Mouse (Mus musculus) layer of hippocampus, adult 9-11 months (tissue): Measurements from ENCODE around the gene Gm1673.

Source experiments
- DNase-seq: peaks from one replicate; pipeline ENCODE4 v3.0.0; 2022

Gm1673 gene

DNA sequence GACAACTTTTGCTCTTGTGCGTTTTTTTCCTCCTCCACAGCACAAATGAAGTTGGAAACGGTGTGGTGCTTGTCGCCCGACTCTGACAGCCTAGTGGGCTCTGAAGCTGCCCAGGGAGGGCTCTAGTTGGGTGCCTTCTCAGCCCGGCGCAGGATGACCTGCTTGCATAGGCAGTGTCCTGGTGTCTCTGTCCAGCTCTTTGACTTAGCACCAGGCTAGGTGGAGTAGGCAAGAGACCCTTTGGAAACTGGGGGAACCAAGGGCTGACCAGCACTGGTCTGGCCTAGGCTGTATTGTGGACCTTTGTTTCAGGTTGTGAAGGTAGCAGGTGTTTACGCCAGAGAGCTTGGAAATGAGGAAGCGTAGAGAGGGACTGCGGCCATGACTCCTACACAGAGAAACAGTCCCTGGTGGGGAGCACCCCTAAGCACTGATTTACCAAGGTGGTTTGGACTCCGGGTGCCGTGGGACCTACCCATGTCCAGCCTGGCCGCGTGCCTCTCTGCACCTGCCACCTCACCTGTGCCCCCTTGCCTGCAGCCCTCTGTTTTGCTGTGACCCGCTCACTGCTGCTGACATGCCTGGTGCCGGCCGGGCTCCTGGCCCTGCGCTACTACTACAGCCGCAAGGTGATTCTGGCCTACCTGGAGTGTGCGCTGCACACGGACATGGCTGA is 14.7 kb downstream of the Gm1673 start:
- DNase-seq: no peak

DNA sequence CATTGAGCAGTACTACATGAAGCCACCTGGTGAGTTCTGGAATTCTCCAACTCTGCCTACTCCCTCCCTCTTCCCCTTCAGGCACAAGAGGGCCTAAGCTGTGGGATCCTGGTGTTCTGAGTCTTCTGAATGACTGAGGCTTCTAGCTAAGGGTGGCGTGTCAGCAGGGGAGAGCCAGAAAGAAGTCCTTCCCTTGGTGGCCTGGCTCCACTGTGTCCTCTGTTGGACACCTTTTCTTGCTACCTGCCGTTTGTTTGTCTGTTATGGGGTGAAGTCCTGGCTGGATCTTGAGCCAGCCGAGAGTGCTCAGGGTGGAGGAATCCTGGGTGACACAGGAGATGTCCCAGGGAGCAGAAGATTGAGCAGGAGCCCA is 15.3 kb downstream of the Gm1673 start:
- DNase-seq: no peak

GRCm38 (mm10) chr5:33999466-34000090 is 16.3 kb downstream of the Gm1673 start:
- DNase-seq: no peak

DNA sequence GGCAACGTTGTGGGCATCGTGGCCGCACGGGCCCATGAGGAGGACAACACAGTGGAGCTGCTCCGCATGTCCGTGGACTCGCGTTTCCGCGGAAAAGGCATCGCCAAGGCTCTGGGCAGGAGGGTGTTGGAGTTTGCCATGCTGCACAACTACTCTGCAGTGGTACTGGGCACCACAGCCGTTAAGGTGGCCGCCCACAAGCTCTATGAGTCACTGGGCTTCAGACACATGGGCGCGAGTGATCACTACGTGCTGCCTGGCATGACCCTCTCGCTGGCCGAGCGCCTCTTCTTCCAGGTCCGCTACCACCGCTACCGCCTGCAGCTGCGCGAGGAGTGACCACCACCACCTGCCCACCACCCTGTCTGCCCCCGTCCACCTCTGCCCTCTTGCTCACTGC is 17.6 kb downstream of the Gm1673 start:
- no peak for DNase-seq

GRCm38 (mm10) chr5:34001401-34001800 is 18.2 kb downstream of the Gm1673 start:
- DNase-seq: no peak

DNA sequence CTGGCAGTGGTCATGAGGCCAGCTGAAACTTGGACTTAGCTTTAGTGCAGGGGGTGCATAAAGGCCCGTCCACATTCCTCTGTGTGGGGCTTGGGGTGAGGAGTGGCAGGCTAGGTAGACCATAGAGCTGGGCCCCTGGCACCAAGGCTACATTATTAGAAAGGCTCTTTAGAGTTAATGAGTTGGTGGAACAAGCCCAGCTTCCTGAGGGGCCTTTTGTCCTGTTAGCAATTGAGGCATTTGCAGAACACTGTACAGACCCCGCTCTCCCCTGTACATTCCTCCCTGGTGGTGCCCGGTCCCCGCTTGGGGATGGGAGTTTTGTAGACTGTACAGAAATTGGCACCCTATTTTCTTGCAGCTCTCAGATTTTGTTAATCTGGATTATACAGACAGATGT is 19.4 kb downstream of the Gm1673 start:
- no peak for DNase-seq

DNA sequence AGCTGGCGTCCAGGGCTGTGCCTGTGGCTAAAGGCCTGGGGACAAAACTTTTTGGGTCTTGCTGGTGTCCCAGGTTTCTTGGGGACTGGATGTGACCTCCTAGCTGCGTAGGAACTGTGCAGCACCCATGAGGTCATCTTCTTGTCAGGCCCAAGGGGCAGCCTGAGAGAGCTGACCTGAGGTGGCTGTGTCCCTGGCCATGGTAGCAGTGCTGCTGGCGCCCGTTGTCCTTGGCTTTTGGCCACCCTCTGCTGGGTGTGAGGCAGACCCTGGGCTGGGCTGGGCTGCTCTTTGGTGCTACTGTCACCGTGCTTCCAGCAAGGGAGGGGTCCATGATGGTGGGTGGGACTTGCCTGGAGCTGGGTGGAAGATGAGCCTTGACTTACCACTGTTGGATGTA is 21.4 kb downstream of the Gm1673 start:
- DNase-seq: no peak

- DNase-seq: no peak
Measured at GRCm38 (mm10) chr5:34006832-34007231, 23.6 kb downstream of the Gm1673 start.

- no peak for DNase-seq
Measured at GRCm38 (mm10) chr5:34007392-34007941, 24.2 kb downstream of the Gm1673 start.

GRCm38 (mm10) chr5:34014652-34015051 is 31.4 kb downstream of the Gm1673 start:
- DNase-seq: no peak

GRCm38 (mm10) chr5:34018968-34019367 is 35.7 kb downstream of the Gm1673 start:
- no peak for DNase-seq

GRCm38 (mm10) chr5:34030101-34030500 is 46.9 kb downstream of the Gm1673 start:
- no peak for DNase-seq

GRCm38 (mm10) chr5:34031022-34031421 is 47.8 kb downstream of the Gm1673 start:
- DNase-seq: no peak

- no peak for DNase-seq
Measured at GRCm38 (mm10) chr5:34032520-34032919, 49.3 kb downstream of the Gm1673 start.
